Mouse (Mus musculus): ENCODE results near the gene Slc2a10.

GRCm38 (mm10) chr2:165567820-165568219, 64.2 kb downstream of the Slc2a10 start:
- TF ChIP-seq CTCF (IDR thresholded peaks at IDR 0.05; ENCODE audit: extremely low read depth, insufficient read length, insufficient replicate concordance, low read depth, low read length) (no peak), POLR2A (IDR thresholded peaks at IDR 0.05; ENCODE audit: low read depth, low read length) (no peak)
